Mouse (Mus musculus): ENCODE measurements around the gene Pnkp. TPM values are rescaled to one million over a fixed set of nuclear protein-coding genes. Genes with fewer than 3 reads are reported as not detected.
A peak's percentile ranks its signal among the peaks of the same experiment; 100 is the strongest.

Gene Pnkp
- total RNA-seq, 2 experiments from 2014 or later, result 17.3 to 26.8 TPM

- peak; percentile 82 for ATAC-seq (replicated peaks; ENCODE audit: low FRiP score, poor library complexity, severe bottlenecking)
These were observed 32.1 kb upstream of the Pnkp start for GRCm38 (mm10) chr7:44824872-44825271.

GRCm38 (mm10) chr7:44826771-44827170, 30.2 kb upstream of the Pnkp start:
- ATAC-seq (replicated peaks; ENCODE audit: low FRiP score, poor library complexity, severe bottlenecking), result no peak

- ATAC-seq (replicated peaks; ENCODE audit: low FRiP score, poor library complexity, severe bottlenecking), result no peak
These were observed 28.2 kb upstream of the Pnkp start for GRCm38 (mm10) chr7:44828706-44829105.

- no peak for ATAC-seq (replicated peaks; ENCODE audit: low FRiP score, poor library complexity, severe bottlenecking)
These were observed 24.2 kb upstream of the Pnkp start for GRCm38 (mm10) chr7:44832763-44833162.

- no peak for ATAC-seq (replicated peaks; ENCODE audit: low FRiP score, poor library complexity, severe bottlenecking)
These were observed 21.4 kb upstream of the Pnkp start for GRCm38 (mm10) chr7:44835373-44836015.

GRCm38 (mm10) chr7:44836016-44836404, 20.9 kb upstream of the Pnkp start:
- ATAC-seq (replicated peaks; ENCODE audit: low FRiP score, poor library complexity, severe bottlenecking), result no peak

GRCm38 (mm10) chr7:44836423-44837053, 20.4 kb upstream of the Pnkp start:
- no peak for ATAC-seq (replicated peaks; ENCODE audit: low FRiP score, poor library complexity, severe bottlenecking)

- no peak for ATAC-seq (replicated peaks; ENCODE audit: low FRiP score, poor library complexity, severe bottlenecking)
These were observed 18.9 kb upstream of the Pnkp start for GRCm38 (mm10) chr7:44838073-44838472.

GRCm38 (mm10) chr7:44839171-44839490, 17.8 kb upstream of the Pnkp start:
- no peak for ATAC-seq (replicated peaks; ENCODE audit: low FRiP score, poor library complexity, severe bottlenecking)

- ATAC-seq (replicated peaks; ENCODE audit: low FRiP score, poor library complexity, severe bottlenecking), result no peak
These were observed 17.3 kb upstream of the Pnkp start for GRCm38 (mm10) chr7:44839491-44840191.

GRCm38 (mm10) chr7:44840426-44840825, 16.5 kb upstream of the Pnkp start:
- ATAC-seq (replicated peaks; ENCODE audit: low FRiP score, poor library complexity, severe bottlenecking), result no peak

GRCm38 (mm10) chr7:44841825-44842463, 15.0 kb upstream of the Pnkp start:
- no peak for ATAC-seq (replicated peaks; ENCODE audit: low FRiP score, poor library complexity, severe bottlenecking)

GRCm38 (mm10) chr7:44845006-44845405, 11.9 kb upstream of the Pnkp start:
- ATAC-seq (replicated peaks; ENCODE audit: low FRiP score, poor library complexity, severe bottlenecking), result no peak

- ATAC-seq (replicated peaks; ENCODE audit: low FRiP score, poor library complexity, severe bottlenecking), result no peak
These were observed 10.1 kb upstream of the Pnkp start for GRCm38 (mm10) chr7:44846804-44847203.

- no peak for ATAC-seq (replicated peaks; ENCODE audit: low FRiP score, poor library complexity, severe bottlenecking)
These were observed 9.2 kb upstream of the Pnkp start for GRCm38 (mm10) chr7:44847772-44848171.

- peak; percentile 76 for ATAC-seq (replicated peaks; ENCODE audit: low FRiP score, poor library complexity, severe bottlenecking)
These were observed 8.2 kb upstream of the Pnkp start, which contains the start of the genes Akt1s1 and Tbc1d17 for GRCm38 (mm10) chr7:44848561-44849415. Akt1s1 (plus strand) TSS chr7:44848991. Tbc1d17 (minus strand) TSS chr7:44849079.

GRCm38 (mm10) chr7:44849416-44850111, 7.4 kb upstream of the Pnkp start:
- ATAC-seq (replicated peaks; ENCODE audit: low FRiP score, poor library complexity, severe bottlenecking), result peak; percentile 60

GRCm38 (mm10) chr7:44850146-44850545, 6.8 kb upstream of the Pnkp start:
- no peak for ATAC-seq (replicated peaks; ENCODE audit: low FRiP score, poor library complexity, severe bottlenecking)
